Mouse (Mus musculus): Measurements from ENCODE around the gene Ifna11. TPM values are rescaled to one million over a fixed set of nuclear protein-coding genes. Genes with fewer than 3 reads are reported as not detected.
"Not testable (repeated sequence)": the region's sequence is repeated elsewhere in the genome, so short reads cannot be mapped to it uniquely, and the experiment has no call there.

Gene Ifna11
- total RNA-seq (2015; ENCODE audit: low replicate concordance) (not detected in 2 replicates), total RNA-seq (2017; ENCODE audit: low replicate concordance) (not detected in 2 replicates)

- ATAC-seq (replicated peaks; ENCODE audit: low FRiP score, poor library complexity, severe bottlenecking) = no peak
Observed at GRCm38 (mm10) chr4:88819659-88820058, at the start of gene Ifna11. TSS of gene Ifna11 (plus strand) at chr4:88819959.

GRCm38 (mm10) chr4:88773534-88773933 is 46.2 kb upstream of the Ifna11 start, which contains the start of gene Gm13290:
TSS of gene Gm13290 (plus strand) at chr4:88773834.
- not testable (repeated sequence) for ATAC-seq (replicated peaks; ENCODE audit: low FRiP score, poor library complexity, severe bottlenecking)

- not testable (repeated sequence) for ATAC-seq (replicated peaks; ENCODE audit: low FRiP score, poor library complexity, severe bottlenecking)
Observed at GRCm38 (mm10) chr4:88776622-88777021, 43.1 kb upstream of the Ifna11 start, which contains the start of gene Gm13289. TSS of gene Gm13289 (plus strand) at chr4:88776922.

GRCm38 (mm10) chr4:88779550-88779949 is 40.2 kb upstream of the Ifna11 start, which contains the start of gene Gm13272:
TSS of gene Gm13272 (plus strand) at chr4:88779850.
- not testable (repeated sequence) for ATAC-seq (replicated peaks; ENCODE audit: low FRiP score, poor library complexity, severe bottlenecking)

GRCm38 (mm10) chr4:88780320-88780719 is 39.4 kb upstream of the Ifna11 start:
- not testable (repeated sequence) for ATAC-seq (replicated peaks; ENCODE audit: low FRiP score, poor library complexity, severe bottlenecking)

GRCm38 (mm10) chr4:88781831-88782230 is 37.9 kb upstream of the Ifna11 start, which contains the start of gene Ifnz:
TSS of gene Ifnz (plus strand) at chr4:88782131.
- not testable (repeated sequence) for ATAC-seq (replicated peaks; ENCODE audit: low FRiP score, poor library complexity, severe bottlenecking)

- not testable (repeated sequence) for ATAC-seq (replicated peaks; ENCODE audit: low FRiP score, poor library complexity, severe bottlenecking)
Observed at GRCm38 (mm10) chr4:88782335-88782734, 37.4 kb upstream of the Ifna11 start.

GRCm38 (mm10) chr4:88785409-88785808 is 34.4 kb upstream of the Ifna11 start, which contains the start of gene Gm13276:
TSS of gene Gm13276 (plus strand) at chr4:88785709.
- ATAC-seq (replicated peaks; ENCODE audit: low FRiP score, poor library complexity, severe bottlenecking) = not testable (repeated sequence)

- ATAC-seq (replicated peaks; ENCODE audit: low FRiP score, poor library complexity, severe bottlenecking) = not testable (repeated sequence)
Observed at GRCm38 (mm10) chr4:88788402-88788801, 31.4 kb upstream of the Ifna11 start, which contains the start of gene Gm13277. TSS of gene Gm13277 (plus strand) at chr4:88788632.

GRCm38 (mm10) chr4:88791250-88791649 is 28.5 kb upstream of the Ifna11 start, which contains the start of gene Gm13278:
TSS of gene Gm13278 (plus strand) at chr4:88791550.
- ATAC-seq (replicated peaks; ENCODE audit: low FRiP score, poor library complexity, severe bottlenecking) = not testable (repeated sequence)

- ATAC-seq (replicated peaks; ENCODE audit: low FRiP score, poor library complexity, severe bottlenecking) = not testable (repeated sequence)
Observed at GRCm38 (mm10) chr4:88793936-88794675, 25.7 kb upstream of the Ifna11 start, which contains the start of gene Gm13275. TSS of gene Gm13275 (plus strand) at chr4:88794487.

GRCm38 (mm10) chr4:88797097-88797496 is 22.7 kb upstream of the Ifna11 start, which contains the start of gene Gm13279:
TSS of gene Gm13279 (plus strand) at chr4:88797397.
- not testable (repeated sequence) for ATAC-seq (replicated peaks; ENCODE audit: low FRiP score, poor library complexity, severe bottlenecking)

GRCm38 (mm10) chr4:88799365-88799764 is 20.4 kb upstream of the Ifna11 start, which contains the start of gene Gm13285:
TSS of gene Gm13285 (plus strand) at chr4:88799665.
- ATAC-seq (replicated peaks; ENCODE audit: low FRiP score, poor library complexity, severe bottlenecking) = not testable (repeated sequence)

- ATAC-seq (replicated peaks; ENCODE audit: low FRiP score, poor library complexity, severe bottlenecking) = not testable (repeated sequence)
Observed at GRCm38 (mm10) chr4:88802954-88803353, 16.8 kb upstream of the Ifna11 start, which contains the start of gene Gm13287. TSS of gene Gm13287 (plus strand) at chr4:88803254.

GRCm38 (mm10) chr4:88805231-88805630 is 14.5 kb upstream of the Ifna11 start, which contains the start of gene Gm13288:
TSS of gene Gm13288 (plus strand) at chr4:88805531.
- ATAC-seq (replicated peaks; ENCODE audit: low FRiP score, poor library complexity, severe bottlenecking) = not testable (repeated sequence)

GRCm38 (mm10) chr4:88805761-88806160 is 14.0 kb upstream of the Ifna11 start:
- not testable (repeated sequence) for ATAC-seq (replicated peaks; ENCODE audit: low FRiP score, poor library complexity, severe bottlenecking)

GRCm38 (mm10) chr4:88815928-88816327 is 3.8 kb upstream of the Ifna11 start, which contains the start of gene Ifna7:
TSS of gene Ifna7 (plus strand) at chr4:88816228.
- ATAC-seq (replicated peaks; ENCODE audit: low FRiP score, poor library complexity, severe bottlenecking) = no peak

GRCm38 (mm10) chr4:88822995-88823394 is 3.2 kb downstream of the Ifna11 start:
- ATAC-seq (replicated peaks; ENCODE audit: low FRiP score, poor library complexity, severe bottlenecking) = no peak

GRCm38 (mm10) chr4:88827116-88827515 is 7.4 kb downstream of the Ifna11 start, which contains the start of gene Ifna6:
TSS of gene Ifna6 (plus strand) at chr4:88827416.
- not testable (repeated sequence) for ATAC-seq (replicated peaks; ENCODE audit: low FRiP score, poor library complexity, severe bottlenecking)

GRCm38 (mm10) chr4:88830523-88830922 is 10.8 kb downstream of the Ifna11 start:
- ATAC-seq (replicated peaks; ENCODE audit: low FRiP score, poor library complexity, severe bottlenecking) = no peak

Measured in erythroid progenitor cell, adult 5-6 weeks (primary cell).